Mouse (Mus musculus) lung, adult 18-20 months (tissue): ENCODE results near the gene Rpa1.

ENCODE experiments used
- DNase-seq, 2 experiments: peaks; one replicate each; pipeline ENCODE4 v3.0.0; 2022; ENCODE audit warnings: mixed read lengths in 2 of 2

Rpa1 gene

DNA sequence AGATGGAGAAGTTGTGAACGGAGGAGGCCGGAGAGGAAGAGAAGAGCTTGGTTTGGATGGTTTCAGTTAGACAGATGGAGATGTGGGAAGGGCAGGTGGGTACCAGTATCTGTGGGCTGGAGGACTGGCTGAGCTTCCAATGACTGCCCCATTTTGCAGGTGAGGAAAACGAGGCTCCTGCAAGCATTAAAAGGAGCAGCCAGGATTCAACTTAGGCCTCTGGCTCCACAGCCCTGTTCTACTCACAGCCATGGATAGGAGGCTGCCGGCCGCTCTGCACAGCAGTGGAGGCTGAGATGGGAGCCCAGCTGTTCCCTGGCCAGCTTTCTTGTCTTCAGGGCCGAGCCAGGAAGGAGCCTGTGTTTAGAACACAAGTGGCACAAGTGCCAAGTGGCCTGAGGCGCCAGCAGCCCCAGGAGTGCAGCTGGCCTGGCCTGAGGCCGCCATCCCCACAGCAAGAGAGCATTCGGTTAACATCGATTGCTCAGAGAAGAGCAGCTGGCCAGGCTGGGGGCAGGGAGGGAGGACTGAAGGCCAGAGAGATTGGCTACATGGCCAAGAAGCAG is 88.0 kb downstream of the Rpa1 start:
- peak in 1 of 2 experiments; percentile 44 for DNase-seq

DNA sequence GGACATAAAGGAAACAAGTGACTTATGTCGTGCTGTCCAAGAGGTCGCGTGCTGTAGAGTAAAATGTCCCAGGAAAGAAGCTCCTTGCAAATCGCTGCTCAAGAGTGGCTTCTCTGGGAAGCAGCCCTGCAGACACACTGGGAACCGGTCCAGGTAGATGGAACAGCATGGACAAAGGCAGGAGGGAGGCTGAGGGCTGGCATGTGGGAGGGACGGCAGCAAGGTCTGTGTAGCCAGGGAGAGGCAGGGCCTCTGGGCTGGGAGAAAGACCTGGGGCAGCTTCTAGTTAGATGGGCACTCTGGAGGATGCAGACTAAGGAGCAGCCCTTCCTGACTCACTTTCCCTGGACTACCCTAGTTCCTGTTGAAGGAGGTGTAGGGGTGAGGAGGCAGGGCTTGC is 88.7 kb downstream of the Rpa1 start:
- no peak for DNase-seq

DNA sequence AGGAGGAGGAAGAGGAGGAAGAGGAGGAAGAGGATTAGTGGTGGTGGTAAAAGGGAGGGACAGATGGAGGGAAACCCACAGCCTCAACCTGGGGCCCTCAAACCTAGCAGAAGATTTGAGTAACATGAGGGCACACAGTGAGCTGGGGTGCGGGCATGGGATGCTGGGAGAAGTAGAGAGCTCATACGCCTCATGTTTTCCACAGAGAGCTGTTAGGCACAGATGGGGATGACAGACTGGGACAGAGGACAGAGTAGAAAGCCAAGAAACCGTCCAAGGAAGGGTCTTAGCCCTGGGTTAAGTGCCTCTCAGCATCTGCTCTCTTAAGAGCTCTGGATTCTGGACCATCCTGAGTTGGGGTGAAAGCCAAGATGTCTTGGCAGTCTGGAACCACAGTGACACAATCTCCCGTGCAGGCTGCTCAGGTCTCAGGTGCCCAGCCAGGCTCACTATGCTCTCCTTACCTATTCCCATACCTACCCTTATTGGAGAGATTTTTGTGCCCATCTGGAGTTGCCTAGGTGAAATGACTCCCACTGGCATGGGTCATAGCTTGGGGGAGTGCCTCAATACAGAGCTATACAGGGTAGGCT is 91.0 kb downstream of the Rpa1 start:
- DNase-seq = no peak

GRCm38 (mm10) chr11:75255330-75255729 is 92.8 kb downstream of the Rpa1 start:
- DNase-seq = no peak

GRCm38 (mm10) chr11:75254252-75254912 is 93.7 kb downstream of the Rpa1 start:
- peak; percentile 76 to 82 for DNase-seq

- no peak for DNase-seq
Measured at GRCm38 (mm10) chr11:75251557-75252070, 96.5 kb downstream of the Rpa1 start.

GRCm38 (mm10) chr11:75251006-75251512 is 97.1 kb downstream of the Rpa1 start:
- DNase-seq = no peak

GRCm38 (mm10) chr11:75249588-75249987 is 98.5 kb downstream of the Rpa1 start:
- peak in 1 of 2 experiments; percentile 52 for DNase-seq
